Mouse (Mus musculus): Measurements from ENCODE around the gene Dhrs7c.

GRCm38 (mm10) chr11:67801169-67801568, 3.2 kb downstream of the Dhrs7c start:
- TF ChIP-seq CTCF (IDR thresholded peaks at IDR 0.05 in 2 of 3, conservative IDR thresholded peaks at IDR 0.05 in 1 of 3; ENCODE audit: control insufficient read depth in 1 of 3, insufficient read depth in 1 of 3, low read depth in 2 of 3, low read length in 3 of 3, poor library complexity in 1 of 3, severe bottlenecking in 1 of 3): no peak
- no peak for TF ChIP-seq POLR2A (IDR thresholded peaks at IDR 0.05; ENCODE audit: control insufficient read depth in 1 of 2, insufficient read depth in 1 of 2, low read depth in 1 of 2, low read length in 2 of 2, poor library complexity in 1 of 2)
- no peak for TF ChIP-seq CHD2 (IDR thresholded peaks at IDR 0.05; ENCODE audit: low read length)
- TF ChIP-seq CHD1 (IDR thresholded peaks at IDR 0.05; ENCODE audit: low read depth, low read length): no peak
- TF ChIP-seq HCFC1 (IDR thresholded peaks at IDR 0.05; ENCODE audit: low read depth, low read length): no peak
- no peak for TF ChIP-seq GATA1 (IDR thresholded peaks at IDR 0.05; ENCODE audit: low read depth, low read length)
- no peak for TF ChIP-seq ETS1 (IDR thresholded peaks at IDR 0.05; ENCODE audit: low read depth, low read length)
- TF ChIP-seq TCF12 (IDR thresholded peaks at IDR 0.05; ENCODE audit: low read depth, low read length): no peak

All from MEL (cell line).